Mouse (Mus musculus) thymus, postnatal 25 days (tissue): Measurements from ENCODE around the gene Kyat1.
"Not testable (repeated sequence)": the region's sequence is repeated elsewhere in the genome, so short reads cannot be mapped to it uniquely, and the experiment has no call there.

Experiments used
- DNase-seq: peaks from one replicate; pipeline ENCODE4 v3.0.0; 2022

The Kyat1 gene

DNA sequence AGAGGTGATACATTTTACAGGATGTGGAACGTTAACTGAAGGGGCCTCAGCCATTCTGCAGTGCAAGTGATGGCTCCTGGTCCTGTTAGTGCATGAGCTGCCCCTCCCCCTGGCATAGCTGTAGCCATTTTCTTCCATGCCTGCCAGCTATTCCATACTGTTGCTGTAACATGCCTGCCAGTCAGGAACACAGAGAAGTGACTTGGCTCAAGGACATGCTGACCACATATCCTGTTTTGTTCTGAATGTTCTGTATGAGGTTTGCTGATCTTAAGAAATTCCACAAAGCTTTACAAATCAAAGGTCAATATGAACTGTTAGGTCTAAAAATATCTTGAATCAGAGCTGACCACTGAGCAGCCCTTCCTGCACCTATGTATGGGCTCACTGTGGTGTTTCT is 7.3 kb upstream of the Kyat1 start:
- no peak for DNase-seq

DNA sequence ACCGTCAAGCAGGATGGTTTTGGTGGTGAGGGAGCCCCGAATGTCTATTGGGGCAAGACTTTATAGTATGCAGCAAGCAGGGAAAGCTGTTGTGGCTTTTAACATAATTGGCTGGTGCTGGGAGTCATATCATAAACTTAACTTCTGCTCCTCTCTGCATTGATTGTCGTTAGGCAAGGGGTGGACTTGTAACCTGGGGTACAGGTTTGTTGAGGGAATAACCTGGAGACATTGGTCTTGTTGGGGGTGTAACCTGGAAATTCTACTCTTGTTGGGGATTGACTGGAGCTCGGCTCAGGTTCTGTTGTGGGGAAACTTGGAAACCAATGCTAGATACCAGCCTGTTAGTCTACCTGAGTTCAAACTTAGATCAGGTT is 6.5 kb upstream of the Kyat1 start:
- no peak for DNase-seq

DNA sequence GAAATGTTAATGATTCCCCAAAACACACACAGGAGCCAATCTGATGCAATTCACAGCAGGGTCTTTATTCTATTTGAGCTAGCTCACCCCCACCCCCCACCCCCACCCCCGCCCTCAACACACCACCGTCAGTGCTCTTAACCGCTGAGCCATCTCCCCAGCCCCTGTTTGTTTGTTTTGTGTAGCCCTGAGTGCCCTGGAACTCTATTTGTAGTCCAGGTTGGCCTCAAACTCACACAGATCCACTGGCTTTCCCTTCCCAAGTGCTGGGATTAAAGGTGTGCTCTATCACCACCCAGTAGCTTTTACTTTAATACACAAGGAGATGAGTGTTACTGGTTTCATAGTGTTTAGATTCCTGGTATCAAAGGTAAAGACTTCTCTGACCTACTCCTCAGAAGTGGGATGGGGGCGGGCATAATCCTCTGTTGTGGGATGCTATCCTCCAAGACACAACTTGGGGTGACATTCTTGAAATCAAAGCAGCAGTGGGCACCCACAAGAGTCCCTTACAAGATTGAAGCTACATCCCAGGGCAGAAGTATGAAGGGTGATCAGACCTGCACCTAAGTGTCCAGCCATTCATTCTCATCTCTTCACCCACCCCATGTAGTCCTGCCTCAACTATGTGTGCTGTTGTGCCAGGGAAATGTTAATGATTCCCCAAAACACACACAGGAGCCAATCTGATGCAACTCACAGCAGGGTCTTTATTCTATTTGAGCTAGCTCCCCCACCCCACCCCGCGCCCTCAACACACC is 5.9 kb upstream of the Kyat1 start:
- no peak for DNase-seq

DNA sequence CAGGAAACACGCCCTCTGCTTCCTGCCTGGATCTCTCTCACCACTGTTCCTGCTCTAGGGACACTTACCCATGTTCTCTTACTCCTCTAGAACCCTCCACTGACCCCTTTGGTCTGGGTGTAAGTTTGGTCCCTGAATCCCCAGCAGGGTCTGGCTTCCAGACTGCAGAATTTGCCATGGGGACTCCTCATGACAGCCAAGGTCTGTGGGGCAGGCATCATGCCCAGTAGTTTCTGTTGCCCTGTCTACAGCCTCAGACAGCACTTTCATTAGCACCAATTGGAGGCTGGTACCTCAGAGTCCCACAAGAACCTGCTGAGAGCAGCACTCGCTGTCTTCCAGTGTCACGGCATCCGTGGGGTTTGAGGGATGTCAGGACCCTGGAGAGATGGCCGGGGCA is 2.2 kb upstream of the Kyat1 start:
- DNase-seq, result no peak

DNA sequence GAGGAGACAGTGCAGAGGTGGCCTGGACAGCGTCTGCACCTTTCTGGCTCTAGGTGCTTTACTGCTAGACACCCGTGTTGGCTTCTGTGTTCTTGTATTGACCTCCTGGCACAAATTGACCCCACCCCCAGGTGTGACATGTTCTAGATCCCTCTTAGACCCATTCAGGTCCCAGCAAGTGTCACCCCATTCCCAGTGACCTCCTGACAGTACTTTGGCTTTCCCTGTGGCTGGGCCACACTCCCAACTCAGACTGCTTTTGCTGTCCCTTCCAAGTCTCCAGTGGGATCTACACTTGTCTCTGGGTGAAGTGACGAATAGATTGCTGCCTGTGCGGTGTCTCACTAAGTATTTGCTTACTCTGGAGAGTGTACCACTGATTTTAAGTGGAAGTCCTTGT is 1.8 kb upstream of the Kyat1 start:
- DNase-seq, result no peak

DNA sequence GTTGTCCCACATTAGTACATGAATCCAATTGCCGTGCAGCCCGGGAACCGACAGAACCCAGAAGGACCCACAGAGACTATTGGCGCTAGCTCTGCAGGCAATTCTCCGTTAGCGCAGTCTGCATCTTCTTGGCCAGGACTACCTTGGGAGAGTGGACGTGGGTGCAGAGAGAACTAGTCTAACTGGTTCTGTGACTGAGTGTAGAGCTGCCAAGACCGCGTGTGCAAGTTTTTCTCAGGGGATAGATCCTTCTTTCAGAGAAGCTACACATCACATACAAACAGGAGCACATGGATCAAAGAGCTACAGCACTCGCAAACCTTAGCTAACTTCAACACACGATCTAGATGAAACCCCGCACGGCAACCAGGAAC is 405 bp downstream of the Kyat1 start:
- no peak for DNase-seq

DNA sequence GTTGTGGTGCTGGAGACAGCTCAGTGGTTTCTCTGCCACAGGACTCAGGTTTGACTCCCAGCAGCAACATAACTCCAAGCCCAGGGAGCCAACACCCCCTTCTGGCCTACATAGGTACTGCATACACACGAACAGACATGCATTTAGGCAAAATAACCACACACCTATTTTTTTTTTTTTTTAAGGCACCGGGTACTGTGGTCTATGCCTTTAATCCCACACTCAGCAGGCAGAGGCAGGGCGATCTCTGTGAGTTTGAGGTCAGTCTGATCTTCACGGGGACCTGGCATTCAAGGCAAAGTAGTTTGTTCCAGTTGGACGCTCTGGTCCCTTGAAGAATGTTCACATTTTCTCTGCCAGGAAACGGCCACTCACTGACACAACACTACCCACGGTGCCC is 2.2 kb downstream of the Kyat1 start:
- DNase-seq, result peak; percentile 38

DNA sequence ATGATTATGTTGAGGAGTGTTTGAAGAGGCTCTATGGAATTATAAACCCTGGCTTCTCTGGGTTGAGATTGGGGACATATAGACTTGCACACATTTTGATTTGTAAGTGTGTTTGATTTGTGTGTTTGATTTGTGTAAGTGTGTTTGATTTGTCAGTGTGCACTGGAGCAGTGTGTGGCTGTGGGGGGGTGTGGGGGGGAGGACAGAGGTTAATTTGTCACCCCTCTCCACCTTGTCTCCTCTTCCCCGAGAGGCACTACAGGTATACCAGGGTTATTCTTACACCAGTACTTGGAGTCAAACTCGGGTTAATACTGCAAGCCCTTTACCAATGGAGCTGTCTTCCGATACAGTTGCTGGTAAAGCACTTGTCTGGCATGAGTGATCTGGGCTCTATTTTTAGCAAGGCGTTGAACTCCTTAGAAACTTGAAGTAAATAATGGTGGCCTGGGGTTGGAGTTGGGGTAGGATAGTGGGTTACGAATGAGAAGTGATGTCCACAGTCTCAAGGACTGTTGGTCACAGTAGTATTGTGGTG is 5.2 kb downstream of the Kyat1 start:
- DNase-seq, result no peak

DNA sequence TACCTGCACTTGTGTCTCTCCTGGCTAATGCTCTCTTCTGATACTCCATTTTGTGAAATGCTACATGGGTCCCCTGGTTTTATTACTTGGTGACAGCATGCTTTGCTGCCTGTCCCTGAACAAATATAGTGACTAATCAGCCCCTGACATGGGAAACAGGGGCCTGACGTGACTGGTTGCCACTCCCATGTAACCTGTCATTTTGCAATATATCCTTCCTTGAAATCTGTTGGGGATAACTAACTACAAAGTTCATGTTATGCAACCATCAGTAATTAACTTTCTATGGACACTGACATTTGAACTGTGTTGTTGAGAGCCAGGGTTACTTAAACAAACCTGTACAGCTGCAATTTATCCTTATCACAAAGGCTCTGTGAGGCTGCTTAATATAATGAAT is 5.7 kb downstream of the Kyat1 start:
- DNase-seq, result no peak

DNA sequence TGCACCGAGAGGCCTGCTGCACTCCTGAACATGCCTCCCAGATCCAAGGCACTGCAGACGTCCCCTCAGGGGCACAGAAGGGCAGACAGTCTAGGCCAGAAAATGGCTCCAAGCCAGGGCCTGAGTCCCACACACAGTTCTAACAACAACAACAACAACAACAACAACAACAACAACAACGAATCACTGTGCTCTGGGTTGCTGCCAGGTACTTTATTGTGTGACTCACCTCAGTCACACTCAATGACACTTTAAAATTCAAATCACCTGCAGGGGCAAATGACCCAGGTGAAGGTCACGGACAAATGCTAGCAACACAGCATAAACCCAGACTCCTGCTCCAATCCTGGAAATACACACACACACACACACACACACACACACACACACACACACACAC is 7.6 kb downstream of the Kyat1 start:
- DNase-seq, result no peak

DNA sequence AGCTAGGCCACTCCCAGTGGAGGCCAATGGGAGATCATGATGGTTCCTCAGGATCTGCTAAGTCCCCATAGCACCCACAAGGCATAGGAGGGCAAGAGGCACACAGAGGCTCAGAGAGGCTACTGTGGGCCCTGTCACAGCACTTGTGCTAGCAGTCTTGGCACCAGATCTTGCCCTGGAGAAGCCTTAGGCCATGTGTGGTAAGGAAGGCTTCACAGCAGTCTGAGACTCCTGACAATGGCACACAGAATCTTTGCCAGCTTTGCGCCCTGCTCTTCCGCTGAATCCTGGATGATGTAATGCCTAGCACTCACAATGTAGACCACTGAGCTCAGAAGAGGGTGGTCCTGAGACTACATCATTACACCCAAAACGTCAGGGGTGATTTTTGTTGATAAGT is 11.0 kb downstream of the Kyat1 start:
- no peak for DNase-seq

DNA sequence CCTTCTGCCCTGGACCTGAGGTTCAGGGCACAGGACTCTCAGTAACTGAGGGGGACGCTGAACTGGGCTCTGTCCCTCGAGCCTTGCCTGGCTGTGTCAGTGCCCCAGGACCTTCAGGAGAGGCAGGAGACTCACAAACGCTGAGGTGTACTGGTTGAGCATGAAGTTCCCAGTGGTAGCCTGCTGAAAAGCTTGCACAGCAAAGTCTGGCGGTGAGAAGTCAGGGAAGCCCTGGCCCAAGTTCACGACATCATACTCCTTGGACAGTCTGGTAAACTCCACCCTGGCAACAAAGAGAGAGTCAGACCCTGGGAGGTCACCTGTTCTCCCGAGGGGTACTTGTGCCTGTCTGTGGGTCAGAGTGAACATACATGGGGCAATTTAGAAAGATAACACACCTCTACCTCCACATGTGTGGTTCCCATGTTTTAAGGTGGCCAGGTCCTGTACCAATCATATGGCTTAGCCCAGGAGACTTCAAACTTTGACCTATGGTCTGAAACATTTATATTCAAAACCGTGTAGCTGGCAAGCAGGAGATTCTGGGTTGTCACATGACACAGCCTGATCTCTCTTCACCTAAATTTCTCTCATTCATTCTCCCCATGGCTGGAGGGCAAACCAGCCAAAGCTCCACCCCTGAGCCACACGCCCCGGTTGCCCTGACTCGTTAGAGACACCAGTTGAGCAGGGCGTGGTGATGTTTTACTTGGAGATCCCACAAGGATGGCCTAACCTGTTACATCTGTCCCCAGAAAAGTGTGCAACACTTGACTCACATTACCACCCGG is 13.7 kb downstream of the Kyat1 start:
- DNase-seq, result no peak

DNA sequence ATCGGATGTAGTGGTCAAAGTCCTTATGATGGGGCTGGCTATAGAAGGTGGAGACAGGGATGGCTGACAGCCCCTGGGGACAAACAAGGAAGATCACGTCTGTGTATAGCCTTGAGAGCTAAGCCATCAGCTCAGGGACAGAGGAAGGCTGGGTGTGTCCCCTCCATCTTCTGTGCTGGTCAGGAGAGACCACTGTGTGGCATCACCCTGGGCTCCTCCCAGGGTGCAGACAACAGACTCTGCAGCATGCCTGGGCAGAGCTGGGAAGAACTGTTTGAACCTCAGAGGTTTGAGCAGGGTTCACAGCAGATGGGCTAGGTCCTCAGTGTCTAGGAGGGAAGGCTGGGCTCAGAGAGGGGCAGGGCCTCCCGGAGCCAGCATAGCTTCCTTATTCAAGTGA is 20.0 kb downstream of the Kyat1 start:
- no peak for DNase-seq

DNA sequence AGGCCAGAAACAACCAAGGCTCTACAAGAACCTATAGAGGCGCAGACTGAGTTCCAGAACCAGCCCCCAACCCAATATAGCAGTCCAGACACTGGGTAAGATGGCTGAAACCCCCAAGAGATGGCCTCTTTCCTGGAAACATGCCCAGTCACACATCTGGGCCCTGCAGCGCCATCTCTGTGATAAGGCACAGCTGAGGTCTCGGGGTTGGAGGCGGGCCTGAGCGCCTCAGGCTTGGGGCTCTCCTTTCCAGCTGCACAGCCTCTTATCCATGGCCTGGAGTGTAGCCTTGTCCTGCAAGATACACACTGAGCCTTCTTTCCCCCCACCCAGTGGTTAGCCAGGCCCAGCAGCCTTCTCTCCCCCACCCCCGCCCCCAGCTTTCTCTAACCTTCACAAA is 20.4 kb downstream of the Kyat1 start:
- no peak for DNase-seq

DNA sequence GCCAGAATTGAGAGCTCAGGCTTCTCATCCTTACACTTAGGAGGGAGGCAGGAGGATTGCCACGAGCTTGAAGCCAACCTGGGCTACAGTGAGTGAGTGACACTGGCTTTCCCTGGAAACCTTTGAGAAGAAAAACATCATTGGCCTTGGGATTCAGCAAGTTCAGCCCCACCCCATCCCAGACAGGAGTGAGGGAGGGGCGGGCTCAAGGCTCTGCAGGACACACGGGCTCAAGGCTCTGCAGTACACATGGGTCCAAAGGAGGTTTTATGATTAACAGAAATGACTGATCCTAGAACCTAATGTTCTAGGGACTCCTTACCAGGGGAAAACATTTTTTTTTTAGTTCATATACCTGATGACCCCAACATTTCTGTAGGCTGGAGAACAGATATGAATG is 21.9 kb downstream of the Kyat1 start:
- DNase-seq, result no peak

DNA sequence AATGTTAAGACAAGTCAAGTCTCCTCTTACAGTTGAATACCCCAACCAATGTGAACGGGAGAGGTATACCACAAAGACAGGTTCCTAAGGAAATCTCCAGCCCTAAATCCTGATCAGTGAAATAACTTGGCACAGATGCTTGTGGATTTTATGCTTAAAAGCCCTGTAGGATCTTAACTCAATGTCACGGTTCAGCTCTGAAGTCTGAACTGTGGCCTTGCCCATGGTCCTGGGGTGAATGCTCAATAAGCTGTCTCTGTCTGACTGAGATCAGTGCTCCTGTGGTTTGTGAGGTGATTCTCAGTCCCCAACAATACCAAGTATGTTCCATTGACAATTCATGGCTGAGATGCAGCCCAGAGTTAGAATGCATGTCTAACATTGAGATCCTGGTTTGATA is 23.2 kb downstream of the Kyat1 start:
- DNase-seq, result no peak

DNA sequence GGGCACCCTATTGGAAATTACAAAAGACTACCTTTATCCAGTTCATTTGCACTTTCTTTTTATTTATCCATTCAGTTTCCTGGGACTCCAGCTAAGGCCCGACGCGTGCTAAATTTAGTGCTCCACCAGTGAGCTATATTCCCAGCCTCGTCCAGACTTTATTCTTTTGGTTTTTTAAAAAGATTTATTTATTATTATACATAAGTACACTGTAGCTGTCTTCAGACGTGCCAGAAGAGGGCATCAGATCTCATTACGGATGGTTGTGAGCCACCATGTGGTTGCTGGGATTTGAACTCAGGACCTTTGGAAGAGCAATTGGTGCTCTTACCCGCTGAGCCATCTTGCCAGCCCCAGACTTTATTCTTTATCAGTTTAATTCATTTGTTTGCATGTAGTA is 26.9 kb downstream of the Kyat1 start:
- DNase-seq, result not testable (repeated sequence)

DNA sequence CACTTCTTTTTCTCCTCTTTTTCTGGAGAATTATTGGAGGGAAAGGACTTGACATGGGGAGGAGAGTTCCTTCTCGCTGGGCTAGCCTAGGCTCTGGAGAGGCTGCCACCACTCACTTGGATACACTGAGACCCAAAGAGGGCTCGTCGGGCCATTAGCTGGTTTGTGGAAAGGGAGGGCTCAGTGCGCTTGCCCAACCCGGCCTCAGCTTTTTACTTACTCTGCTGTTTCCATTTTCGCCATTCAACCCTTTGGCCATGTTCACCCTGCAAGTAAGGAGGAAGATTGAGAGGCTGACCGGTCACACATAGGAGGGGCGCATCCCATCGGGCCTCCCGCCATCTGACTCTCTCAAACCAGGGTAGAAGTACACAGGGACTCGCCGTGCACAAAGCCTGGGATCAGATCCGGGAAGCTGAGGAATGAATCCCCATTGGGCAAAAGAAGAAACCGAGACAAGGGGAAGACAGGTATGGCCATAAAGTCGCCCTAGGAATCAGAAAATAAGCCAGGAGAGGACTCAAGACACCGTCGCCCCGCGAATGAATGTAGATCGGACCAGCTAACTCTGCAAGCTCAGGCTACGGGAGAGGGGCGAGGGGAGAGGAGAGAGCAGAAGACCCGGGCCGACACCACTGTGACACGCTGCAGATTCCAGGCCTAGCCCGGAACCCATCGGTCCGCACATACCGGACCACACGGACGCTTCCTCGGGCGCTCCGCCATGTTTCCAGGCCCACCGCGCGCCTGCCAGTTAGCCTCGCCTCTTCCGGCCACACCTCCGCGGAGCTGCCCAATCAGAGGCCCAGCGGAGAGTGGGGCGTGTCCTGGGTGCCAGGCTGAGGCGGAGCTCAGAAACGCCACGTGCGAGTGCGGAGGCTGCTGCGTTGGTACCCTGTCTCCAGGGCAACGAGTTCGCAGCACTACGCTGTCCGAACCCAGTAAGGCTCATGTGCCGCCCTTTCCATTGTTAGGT is 27.7 kb downstream of the Kyat1 start, which contains the start of gene Spout1:
Gene Spout1, minus strand, starts transcription at position 760 of the 976 bp plus-strand sequence.
- peak; percentile 93 for DNase-seq

DNA sequence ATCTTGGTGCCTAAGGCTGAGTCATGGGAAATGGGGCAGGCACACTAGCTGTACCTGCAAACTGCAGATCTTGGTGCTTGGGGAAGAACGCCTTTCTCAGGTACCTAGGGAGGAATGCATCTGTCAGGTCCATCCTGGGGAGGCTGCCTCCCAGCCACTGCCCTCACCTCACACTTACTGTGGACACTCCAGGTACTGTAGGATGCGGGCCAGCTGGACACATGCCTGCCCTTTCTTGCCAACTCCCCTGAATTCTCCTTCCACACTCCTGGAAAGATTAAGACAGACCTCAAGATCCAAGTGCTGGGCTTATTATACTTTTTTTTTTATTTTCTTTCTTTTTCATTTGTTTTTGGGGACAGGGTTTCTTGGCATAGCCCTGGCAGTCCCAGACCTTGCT is 29.1 kb downstream of the Kyat1 start:
- no peak for DNase-seq

DNA sequence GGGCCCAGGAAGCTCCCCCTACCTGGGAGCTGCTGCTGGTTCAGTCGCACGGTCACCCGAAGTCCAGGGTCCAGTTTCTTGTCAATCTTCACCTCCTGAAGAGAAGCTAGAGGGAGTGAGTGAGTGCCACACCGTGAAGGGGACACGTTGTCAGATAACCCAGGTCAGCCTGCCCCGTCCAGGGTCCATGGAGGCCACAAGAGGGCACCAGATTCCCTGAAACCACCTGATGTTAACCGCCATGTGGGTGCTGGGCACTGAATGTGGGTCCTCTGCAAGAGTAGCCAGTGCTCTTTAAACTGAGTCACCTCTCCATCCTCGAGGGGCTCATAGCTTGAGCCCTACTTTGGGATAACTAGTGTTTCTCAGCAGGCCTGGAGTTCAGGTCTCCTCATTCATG is 29.8 kb downstream of the Kyat1 start:
- no peak for DNase-seq

DNA sequence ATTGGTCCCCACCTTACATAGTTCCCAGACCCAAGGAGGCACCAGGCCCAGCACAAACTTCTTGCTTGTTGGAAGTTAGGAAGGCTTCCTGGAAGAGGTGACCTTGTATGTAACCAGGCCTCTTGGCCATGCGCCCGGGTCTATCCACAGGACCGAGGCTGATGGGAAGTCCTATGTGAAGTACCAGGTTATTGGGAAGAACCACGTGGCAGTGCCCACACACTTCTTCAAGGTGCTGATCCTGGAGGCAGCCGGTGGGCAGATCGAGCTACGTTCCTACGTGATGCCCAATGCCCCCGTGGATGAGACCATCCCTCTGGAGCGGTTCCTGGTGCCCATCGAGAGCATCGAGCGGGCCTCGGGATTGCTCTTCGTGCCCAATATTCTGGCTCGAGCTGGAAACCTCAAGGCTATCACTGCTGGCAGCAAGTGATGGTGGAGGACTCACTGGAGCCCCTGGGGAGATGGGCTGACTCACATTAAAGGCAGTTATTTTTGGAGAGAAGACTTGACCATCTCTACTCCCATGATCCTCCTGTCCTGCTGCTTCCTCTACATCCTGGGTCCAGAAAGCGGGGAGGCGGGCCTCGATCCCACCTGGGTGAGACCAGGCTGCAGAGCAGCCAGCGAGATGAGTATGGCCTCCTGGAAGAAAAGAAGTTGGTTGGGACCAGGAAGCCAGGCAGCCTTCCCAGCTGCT is 32.0 kb downstream of the Kyat1 start:
- no peak for DNase-seq

DNA sequence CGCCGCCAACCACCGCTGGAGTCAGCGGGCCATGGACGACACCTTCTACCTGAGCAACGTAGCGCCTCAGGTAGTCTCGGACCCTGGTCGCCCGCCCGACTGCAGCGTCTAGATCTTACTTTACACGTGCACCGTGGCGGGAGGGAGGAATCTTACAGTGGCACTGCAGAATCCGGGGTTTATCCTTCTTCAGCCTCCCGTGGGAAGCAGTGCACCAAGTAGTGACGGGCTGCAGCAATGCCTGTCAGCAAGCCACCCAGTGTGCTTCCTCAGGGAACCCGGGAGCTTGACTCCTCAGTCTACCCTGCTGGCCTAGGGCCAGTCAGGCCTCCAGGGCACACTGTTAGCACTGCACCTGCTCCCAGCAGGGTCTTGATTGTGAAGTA is 33.7 kb downstream of the Kyat1 start:
- DNase-seq, result no peak
